Mouse (Mus musculus) layer of hippocampus, postnatal 14 days (tissue): Measurements from ENCODE around the gene Jsrp1. TPM values are rescaled to one million over a fixed set of nuclear protein-coding genes. Genes with fewer than 3 reads are reported as not detected.
A peak's percentile ranks its signal among the peaks of the same experiment; 100 is the strongest.
"Not testable (repeated sequence)": the region's sequence is repeated elsewhere in the genome, so short reads cannot be mapped to it uniquely, and the experiment has no call there.

Source experiments
- DNase-seq, 2 experiments: peaks; one replicate each; pipeline ENCODE4 v3.0.0; 2021 to 2022; ENCODE audit warnings: low spot score in 2 of 2, mixed read lengths in 1 of 2
- total RNA-seq, 2 experiments: library from RNA; stranded (reverse); gene quantifications; 2 replicates each; pipeline ENCODE4 v1.2.3; 2021

Gene Jsrp1
- total RNA-seq, 2 experiments from 2014 or later = 2.1 to 2.6 TPM

DNA sequence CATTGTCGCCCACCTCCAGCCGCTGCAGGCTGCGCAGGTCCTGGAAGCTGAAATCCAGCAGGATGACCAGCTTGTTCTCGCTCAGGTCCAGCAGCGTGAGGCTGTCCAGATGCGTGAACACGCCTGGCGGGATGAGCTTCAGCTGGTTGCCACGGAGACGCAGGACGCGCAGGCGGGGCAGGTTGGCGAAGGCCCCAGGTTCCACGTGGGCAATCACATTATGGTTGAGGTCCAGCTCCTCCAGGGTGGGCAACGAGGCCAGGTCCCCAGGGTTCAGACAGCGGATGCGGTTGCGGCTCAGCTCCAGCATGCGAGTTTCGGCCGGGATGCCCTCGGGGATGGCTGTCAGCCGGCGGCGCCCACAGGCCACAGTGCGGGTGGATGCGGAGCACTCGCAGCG is 22.3 kb upstream of the Jsrp1 start:
- no peak for DNase-seq

DNA sequence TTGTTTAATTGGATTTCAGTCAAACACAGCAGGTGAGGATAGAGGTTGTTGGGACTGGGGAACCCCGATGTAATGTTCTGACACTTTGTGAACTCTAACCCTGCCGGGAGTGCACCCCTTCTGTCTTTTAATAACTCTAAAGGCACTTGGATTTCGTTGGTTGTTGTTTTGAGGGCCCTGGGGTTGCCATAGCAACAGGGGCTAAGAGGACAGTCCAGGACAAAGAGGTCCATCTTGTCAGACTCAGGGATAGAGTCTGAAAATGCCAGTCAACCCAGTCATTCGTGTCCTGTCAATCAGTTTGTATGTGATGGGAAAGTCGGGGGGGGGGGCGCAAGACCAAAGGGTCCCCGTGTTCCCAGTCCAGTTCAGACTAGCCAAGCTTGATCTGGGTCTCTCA is 19.5 kb upstream of the Jsrp1 start:
- no peak for DNase-seq

DNA sequence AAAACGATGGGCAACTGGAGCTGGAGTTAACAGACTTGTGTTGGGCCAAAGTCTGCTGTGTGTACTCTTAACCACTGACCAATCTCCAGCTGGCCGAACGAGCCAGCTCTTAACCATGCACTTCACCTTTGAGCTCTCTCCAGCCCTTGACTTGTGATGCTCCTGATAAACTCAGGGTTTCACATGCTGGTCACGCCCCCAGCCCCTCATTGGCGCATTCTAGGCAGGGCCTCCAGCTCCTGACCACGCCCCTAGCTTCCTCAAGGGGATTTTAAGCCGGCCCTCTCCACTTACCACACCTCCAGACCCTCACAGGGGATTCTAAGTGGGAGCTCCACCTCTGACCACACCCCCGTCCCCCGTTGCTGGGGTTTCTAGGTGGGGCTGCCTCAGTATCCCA is 17.8 kb upstream of the Jsrp1 start:
- no peak for DNase-seq

DNA sequence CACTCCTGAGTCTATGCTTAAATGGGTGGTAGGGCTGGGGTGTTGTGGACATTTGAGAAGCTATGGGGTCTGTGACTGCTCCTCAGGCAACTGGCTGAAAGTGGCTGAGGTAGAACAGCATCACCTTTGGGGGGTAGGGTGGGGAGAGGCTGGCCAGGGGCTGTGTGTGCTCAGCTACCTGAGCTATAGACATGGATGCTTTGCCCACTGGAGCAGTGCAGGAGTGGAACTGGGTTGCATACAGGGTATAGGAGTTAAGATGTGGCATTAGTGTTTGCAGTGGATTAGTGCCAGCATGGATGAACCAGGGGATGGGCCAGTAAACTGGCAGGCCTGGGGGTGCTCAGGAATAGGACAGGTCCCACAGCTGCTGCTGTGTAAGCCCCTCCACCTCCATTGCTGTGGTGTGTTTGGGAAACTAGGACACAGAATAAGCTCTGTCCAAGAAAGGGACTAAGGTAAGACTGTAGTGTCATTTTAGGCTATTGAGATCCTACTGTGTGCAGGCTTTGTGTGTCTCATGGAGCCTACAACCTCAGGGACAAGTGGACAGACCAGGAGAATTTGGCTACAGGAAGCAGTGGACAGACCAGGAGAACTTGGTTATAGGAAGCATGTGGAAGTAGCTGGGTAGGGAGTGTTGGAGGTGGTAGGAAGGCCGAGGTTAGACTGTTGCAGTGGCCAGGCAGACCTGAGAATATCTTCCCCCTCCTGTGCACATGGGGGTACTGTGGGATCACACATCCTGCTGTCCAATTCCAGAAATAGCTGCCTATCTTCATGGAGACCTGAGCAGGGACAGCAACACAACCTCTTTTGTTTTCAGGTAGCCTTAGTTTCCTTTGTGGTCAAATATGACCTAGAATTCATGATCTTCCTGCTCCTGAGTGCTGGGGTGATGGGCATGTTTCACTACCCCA is 16.3 kb upstream of the Jsrp1 start:
- no peak for DNase-seq

DNA sequence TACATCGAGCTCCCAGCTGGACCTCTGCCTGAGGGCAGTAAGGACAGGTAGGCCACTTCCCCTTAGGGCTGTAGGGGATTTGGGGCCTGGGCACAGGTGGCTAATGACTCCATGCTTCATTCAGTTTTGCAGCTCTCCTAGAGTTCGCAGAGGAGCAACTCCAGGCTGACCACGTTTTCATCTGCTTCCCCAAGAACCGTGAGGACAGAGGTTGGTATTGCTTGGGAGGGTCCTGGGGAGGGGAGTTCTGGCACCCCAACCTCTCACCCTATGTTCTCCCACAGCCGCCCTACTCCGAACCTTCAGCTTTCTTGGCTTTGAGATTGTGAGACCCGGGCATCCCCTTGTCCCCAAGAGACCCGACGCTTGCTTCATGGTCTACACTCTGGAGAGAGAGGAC is 15.3 kb upstream of the Jsrp1 start:
- DNase-seq = not testable (repeated sequence)

DNA sequence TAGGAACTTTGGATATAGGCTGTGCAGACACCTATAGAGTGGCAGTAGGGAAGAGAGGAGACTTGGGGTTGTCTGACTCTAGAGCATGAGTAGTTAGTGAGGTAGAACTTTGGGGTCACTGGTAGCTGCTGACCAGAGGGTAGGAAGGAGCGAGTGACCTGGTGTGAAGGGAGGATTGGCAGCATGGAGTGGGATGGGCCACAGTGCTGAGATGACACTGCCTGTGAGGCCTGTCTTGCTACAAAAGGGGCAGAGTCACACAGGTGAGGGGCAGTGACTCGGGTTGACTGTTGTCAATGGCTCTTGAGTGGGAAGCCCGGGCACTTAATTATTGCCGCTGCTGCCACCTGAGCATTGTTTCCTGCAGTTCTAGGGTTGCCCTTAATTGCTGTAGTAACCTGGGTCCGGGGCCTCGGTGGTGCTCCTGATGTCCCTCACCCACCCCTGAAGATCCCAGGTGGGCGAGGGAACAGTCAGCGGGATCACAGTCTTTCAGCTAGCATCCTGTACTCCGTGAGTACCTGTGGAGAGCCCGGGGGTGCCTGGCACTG is 14.6 kb upstream of the Jsrp1 start:
- DNase-seq = no peak

DNA sequence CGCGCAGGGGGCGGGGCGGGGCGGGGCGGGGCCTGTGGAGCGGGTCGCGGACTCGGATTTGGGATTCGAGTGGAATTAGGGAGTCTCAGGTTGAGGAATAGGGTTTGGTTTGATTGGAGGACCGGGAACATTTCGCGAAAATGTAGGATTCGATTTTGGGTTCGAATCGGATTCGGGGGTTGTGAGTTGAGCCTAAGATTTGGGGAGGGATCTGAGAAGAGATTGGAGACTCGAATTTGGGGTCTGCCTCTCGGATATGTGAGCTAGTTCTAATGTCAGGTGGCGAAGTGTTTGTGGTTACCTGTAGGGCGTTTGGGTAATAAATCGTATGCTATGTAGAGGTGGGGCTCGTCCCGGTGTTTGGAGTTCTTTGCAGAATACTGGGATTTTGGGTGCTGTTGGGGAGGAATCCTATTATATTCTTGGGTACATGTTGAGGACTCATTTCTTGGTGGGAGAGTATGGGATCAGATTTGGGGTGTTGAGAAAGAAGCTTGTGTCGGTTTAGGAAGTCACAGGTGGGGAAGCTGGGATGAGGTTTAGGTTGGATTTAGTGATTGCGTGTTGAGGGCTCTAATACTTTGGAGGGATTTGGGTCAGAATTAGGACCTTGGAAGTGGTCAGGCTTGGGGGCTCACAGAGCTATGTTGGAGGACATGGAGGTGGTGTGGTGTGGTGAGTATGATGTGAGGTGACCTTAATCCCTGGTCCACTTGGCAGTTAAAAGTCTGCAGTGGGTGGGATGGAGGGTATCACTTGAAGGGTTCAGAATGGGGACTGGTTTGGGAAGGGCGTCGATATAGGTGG is 14.0 kb upstream of the Jsrp1 start:
- DNase-seq = no peak

DNA sequence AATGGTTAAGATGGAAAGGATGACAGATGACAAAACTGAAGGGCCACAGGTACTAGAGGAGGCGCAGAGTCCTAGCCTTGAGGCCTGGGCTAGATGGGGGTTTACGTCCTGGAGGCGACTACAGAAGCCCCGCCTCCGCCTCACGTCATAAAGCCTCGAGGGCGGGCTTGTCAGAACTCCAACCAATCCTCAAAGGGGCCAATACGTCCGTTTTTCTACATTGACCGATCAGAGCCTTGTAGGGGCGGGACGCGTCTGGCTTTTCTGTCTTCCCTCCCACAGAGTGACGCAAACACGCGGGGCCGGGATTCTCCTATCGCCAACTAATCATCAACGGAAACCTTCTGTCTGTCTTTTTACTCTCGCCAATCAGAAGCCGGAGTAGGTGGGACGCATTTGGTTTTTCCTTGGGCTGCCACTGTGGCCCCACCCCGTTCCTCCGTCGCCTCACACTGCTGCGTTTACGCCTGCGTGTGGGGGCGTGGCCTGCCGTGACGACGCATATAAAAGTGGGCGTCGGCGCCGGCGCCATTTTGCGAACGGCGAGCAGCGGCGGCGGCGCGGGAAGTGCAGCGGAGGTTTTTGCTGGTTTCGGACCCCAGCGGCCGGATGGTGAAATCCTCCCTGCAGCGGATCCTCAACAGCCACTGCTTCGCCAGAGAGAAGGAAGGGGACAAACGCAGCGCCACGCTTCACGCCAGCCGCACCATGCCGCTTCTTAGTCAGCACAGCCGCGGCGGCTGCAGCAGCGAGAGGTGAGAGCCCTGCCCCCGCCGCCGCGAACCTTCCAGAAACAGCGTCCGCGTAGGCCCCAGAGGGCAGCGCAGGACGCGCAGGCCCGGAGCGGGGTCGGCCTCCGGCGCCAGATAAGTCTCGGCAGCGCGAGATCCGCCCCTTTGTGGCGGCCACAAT is 13.1 kb upstream of the Jsrp1 start, which contains the start of gene Oaz1:
Gene Oaz1 (plus strand): TSS at position 506 of the 912 bp plus-strand sequence.
- peak; percentile 99 to 100 for DNase-seq

DNA sequence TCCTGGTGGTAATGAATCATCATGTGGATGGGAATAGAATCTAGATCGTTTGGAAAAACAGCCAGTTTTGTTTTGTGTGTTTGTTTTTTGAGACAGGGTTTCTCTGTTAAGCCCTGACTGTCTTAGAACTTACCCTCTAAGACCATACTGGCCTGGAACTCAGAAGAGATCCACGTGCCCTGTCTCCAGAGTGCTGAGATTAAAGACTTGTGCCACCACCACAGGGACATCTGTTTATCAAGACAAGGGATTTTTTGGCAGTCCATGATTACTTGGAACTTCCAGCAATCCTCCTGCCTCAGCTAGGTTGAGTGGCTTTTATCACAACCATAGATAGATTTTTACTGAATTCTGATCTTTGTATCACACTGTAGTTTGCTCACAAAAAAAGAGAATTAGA is 11.5 kb upstream of the Jsrp1 start:
- DNase-seq = no peak

DNA sequence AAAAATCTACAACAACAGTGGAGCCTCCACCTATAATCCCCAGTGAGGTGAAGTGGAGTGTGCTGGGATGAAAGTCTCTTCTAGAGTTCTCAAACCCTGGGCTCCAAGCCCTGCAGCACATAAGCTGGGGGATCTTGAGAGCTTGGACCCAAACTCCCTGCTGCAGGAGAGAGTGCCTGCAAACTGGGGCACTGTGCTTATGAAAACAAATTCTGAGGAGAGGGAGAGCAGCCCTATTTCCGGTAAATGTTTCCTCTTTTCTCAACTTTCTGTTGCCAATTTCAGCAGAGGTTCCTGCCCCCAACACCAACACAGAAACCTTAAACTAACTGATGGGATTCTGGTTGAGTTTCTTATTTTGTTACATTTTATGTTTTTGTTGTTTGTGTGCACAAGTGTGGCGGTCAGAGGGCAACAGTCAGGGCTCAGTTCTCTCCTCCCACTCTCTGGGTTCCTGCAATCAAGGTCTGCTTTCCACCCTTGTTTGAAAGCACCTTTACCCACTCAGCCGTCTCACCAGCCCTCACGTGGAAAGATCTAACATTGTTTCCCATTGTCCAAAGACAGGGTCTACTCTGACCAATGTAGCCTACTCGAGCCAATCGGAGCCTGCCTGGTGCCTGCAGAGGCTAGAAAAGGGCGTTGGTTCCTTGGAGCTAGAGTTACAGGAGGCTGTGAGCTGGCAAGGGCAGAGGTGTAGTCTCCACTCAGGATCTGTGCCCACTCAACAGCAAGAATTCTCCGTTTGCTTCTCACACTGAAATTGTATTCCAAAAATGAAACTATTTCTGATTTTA is 10.7 kb upstream of the Jsrp1 start:
- no peak for DNase-seq

DNA sequence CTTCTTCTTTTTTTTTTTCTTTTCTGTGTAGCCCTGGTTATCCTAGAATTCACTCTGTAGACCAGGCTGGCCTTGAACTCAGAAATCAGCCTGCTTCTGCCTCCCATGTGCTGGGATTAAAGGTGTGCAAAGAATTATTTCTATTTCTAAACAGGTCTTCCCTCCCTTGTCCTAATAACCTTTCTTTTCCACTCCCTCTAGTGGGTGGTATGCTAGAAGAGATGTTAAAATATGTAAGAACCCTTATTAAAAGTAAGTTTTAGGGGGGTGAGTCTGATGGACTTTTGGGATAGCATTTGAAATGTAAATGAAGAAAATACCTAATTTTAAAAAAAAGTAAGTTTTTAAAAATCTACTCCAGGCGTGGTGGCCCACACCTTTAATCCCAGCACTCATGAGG is 10.0 kb upstream of the Jsrp1 start:
- DNase-seq = no peak

DNA sequence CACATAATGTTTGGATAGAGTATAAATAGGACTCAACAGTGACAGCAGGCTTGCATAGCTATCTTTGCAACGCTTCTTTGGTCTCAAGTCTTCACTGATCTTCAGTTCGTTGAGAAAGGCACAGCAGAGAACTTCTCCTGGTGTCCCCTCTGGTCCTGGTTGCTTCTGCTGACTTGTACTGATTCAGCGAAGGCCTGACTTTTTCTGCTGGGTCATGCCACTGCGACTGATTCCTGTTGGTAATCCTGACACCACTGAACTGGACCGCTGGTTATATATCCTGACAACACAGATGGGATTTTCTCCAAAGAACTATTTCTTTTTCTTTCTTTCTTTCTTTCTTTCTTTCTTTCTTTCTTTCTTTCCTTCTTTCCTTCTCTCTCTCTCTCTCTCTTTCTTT is 9.2 kb upstream of the Jsrp1 start:
- no peak for DNase-seq

DNA sequence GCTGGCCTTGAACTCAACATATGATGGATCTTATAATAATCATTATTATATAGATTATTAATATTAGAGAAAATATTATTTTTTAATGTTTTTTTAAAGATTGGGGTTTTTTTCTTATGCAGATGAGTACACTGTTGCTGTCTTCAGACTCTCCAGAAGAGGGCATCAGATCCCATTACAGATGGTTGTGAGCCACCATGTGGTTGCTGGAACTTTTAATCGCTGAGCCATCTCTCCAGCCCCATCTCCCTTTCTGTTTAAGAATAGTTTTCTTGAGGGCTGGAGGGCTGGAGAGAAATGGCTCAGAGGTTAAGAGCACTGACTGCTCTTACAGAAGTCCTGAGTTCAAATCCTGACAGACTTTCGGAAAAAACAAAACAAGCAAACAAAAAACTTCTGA is 8.7 kb upstream of the Jsrp1 start:
- DNase-seq = no peak

DNA sequence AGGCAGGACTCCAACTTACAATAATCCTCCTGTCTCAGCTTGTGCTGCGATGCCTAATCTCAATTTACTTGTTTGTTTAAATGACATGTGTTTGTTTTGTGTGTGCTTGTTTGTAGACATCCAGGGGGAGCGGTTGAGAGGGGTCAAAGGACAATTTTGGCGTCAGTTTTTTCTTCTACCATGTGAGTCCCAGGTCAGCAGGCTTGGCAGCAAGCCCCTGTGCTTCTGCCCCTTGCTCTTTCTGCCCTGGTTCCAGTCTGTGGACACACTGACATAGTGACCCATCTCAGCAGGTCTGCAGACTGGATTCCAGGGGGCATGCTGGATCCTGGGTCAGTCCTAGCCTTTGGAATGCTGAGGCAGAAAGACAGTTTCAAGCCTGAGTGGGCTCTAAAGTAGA is 6.1 kb upstream of the Jsrp1 start:
- DNase-seq = no peak

DNA sequence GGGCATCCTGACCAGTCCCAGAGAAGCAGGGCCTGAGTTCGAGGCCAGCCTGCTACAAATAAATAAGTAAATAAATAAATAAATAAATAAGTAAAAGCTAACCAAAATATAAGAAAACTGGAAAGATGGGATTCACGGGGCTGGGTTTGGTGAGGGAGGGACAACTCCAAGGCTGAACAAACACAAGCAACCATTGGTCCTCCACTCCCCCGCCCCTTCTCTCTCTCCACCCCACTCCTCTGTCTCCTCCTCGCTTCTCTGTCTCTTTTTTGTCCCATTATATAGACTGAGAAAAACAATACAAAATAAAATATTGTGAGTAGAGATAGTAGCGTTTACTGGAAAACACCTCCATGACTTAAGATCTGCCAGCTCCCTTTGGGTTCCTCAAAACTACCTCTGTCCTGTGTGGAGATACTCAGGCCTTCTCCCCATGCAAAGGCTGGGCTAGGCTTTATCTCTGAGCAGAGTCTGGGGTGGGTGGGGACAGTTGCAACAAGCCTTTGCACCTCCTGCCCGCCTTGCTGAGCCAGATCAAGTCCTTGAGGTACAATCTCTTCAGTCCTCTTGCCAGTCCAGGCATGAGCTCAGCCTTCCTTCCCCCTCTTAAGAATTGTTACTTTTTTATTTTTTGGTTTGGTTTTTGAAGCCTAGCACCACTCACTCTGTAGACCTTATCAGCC is 5.4 kb upstream of the Jsrp1 start:
- DNase-seq = no peak

DNA sequence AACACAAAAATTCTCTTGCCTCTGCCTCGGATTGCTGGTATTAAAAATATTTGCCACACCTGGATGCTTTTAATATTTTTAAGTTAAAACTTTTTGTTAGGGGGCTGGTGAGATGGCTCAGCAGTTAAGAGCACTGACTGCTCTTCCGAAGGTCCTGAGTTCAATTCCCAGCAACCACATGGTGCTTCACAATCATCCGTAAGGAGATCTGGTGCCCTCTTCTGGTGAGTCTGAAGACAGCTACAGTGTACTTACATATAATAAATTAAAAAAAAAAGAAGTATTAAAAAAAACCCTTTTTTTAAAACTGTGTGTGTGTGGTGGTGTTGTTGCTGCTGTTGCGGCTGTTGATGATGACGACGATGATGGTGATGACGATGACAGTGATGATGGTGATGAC is 4.7 kb upstream of the Jsrp1 start:
- not testable (repeated sequence) for DNase-seq

DNA sequence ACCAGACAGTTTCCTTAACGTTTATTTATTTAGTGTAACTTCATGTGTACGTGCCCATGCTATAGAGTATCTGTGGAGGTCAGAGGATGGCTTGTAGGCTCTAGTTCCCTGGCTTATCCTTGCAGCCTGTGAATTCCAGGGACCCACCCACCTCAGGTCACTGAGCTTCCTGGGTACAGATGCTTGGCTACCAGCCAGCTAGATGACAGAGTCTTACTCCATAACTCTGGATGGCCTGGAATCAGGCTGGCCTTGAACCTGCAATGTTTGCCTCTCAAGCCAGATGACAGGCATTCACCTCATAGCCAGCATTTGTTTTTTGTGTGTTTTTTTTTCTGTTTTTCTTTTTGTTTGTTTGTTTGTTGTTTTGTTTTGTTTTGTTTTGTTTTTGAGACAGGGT is 3.9 kb upstream of the Jsrp1 start:
- DNase-seq = no peak

DNA sequence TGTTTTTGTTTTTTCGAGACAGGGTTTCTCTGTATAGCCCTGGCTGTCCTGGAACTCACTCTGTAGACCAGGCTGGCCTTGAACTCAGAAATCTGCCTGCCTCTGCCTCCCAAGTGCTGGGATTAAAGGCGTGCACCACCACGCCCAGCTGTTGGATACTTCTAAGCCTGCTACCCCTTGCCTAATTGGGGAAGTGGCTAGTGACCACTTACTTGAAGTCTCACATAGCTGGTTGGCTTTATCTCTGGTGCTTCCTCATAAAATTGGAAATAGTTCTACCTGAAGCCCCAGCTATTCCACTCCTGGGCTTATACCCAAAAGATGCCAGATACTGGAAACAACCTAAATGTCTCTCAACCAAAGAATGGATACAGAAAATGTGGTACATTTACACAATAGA is 3.0 kb upstream of the Jsrp1 start:
- DNase-seq = not testable (repeated sequence)

DNA sequence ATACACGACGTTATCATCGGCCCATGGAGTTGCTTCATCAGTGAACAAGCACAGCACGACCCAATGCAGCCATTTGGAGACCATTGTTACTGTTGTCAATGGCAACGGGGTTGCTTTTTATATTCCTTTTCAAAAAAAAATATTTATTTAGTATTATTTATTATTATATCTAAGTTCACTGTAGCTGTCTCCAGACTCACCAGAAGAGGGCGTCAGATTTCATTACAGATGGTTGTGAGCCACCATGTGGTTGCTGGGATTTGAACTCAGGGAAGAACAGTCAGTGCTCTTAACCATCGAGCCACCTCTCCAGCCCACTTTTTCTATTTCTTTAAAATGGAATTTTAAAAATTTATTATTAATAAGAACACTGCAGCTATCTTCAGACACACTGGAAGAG is 1.5 kb upstream of the Jsrp1 start:
- no peak for DNase-seq
